Mouse (Mus musculus) embryonic facial prominence, embryonic 14.5 days (tissue): ENCODE results near the gene Glis3. TPM values are rescaled to one million over a fixed set of nuclear protein-coding genes. Genes with fewer than 3 reads are reported as not detected.

Experiments
- ATAC-seq: fragments of 200-750 bp; cut with Nextera tagmentation; 2 replicates; pipeline ENCODE4 v1.8.0; 2017; ENCODE audit warnings: low read depth, moderate number of reproducible peaks, moderate TSS enrichment
- DNase-seq: peaks from one replicate; pipeline ENCODE4 v3.0.0-alpha.2; 2015; ENCODE audit warnings: low spot score
- H3K27ac ChIP-seq: fragments of 300-500 bp; sonication (generic); replicated peaks from 2 replicates; pipeline ENCODE4 v1.5.1; 2014; ENCODE audit warnings: low read depth, mild to moderate bottlenecking, low read length, moderate library complexity
- H3K27me3 ChIP-seq: fragments of 300-500 bp; sonication (generic); replicated peaks from 2 replicates; pipeline ENCODE4 v1.6.1; 2014; ENCODE audit warnings: low read length; ENCODE audit not compliant: control insufficient read depth, insufficient read depth
- H3K36me3 ChIP-seq: fragments of 300-500 bp; sonication (generic); 2 replicates; pipeline ENCODE4 v1.6.1; 2014; ENCODE audit warnings: low read length, mixed read lengths; ENCODE audit not compliant: control insufficient read depth, insufficient read depth
- H3K4me1 ChIP-seq: fragments of 300-500 bp; sonication (generic); 2 replicates; pipeline ENCODE4 v1.6.1; 2014; ENCODE audit warnings: antibody characterized with exemption, low read length; ENCODE audit not compliant: control insufficient read depth, insufficient read depth
- H3K4me2 ChIP-seq: fragments of 300-500 bp; sonication (generic); 2 replicates; pipeline ENCODE4 v1.6.1; 2014; ENCODE audit warnings: low read depth, mild to moderate bottlenecking, low read length, moderate library complexity, mixed read lengths
- H3K4me3 ChIP-seq: fragments of 300-500 bp; sonication (generic); 2 replicates; pipeline ENCODE4 v1.5.1; 2014; ENCODE audit warnings: low read depth, mild to moderate bottlenecking, low read length
- H3K9ac ChIP-seq: fragments of 300-500 bp; sonication (generic); 2 replicates; pipeline ENCODE4 v1.6.1; 2014; ENCODE audit warnings: low read depth, mild to moderate bottlenecking, low read length, moderate library complexity, mixed read lengths
- H3K9me3 ChIP-seq: fragments of 300-500 bp; sonication (generic); 2 replicates; pipeline ENCODE4 v1.6.1; 2016; ENCODE audit warnings: low read length; ENCODE audit not compliant: control insufficient read depth
- WGBS: fragments of 180-500 bp; shearing (Covaris S2); extraction: QIAGEN DNeasy Blood & Tissue Kit; methylation state at CpG from one replicate; pipeline ENCODE4 v1.1.7; 2014; 5-methylcytosine and 5-hydroxymethylcytosine counted together
- polyA plus RNA-seq: library from polyadenylated mRNA; unstranded; fragments of >200 nt; fragmentation: Nextera tagmentation; extraction: Ambion mirVana; gene quantifications from 2 replicates; pipeline ENCODE4 v1.2.1, GENCODE M21; 2014

The Glis3 gene
- polyA plus RNA-seq, 1 experiment from 2014 or later: 6.0 TPM

- no peaks in the 10 kb centered on the region for H3K9me3 ChIP-seq
- no peak overlapping the region for H3K27ac ChIP-seq
- DNase-seq (no peak), ATAC-seq (no peak)
- no peaks in the 10 kb centered on the region for H3K27me3 ChIP-seq
- 60% methylated on average over 10 of the region's 10 CpGs for WGBS
- H3K9ac ChIP-seq: no peak overlapping the region
- no peak overlapping the region for H3K4me2 ChIP-seq
- no peaks in the 10 kb centered on the region for H3K4me1 ChIP-seq
- H3K4me3 ChIP-seq: no peak overlapping the region
- no peaks in the 10 kb centered on the region; the same call in 1 of the 2 replicates for H3K36me3 ChIP-seq
Observed at GRCm38 (mm10) chr19:28663148-28663547, 16.7 kb downstream of the Glis3 start.

GRCm38 (mm10) chr19:28662474-28662873, 17.4 kb downstream of the Glis3 start:
- Histone ChIP-seq H3K9ac (no peak overlapping the region), H3K27ac (no peak overlapping the region), H3K36me3 (no peaks in the 10 kb centered on the region; the same call in 1 of the 2 replicates), H3K4me3 (no peak overlapping the region), H3K27me3 (no peaks in the 10 kb centered on the region), H3K4me2 (peak overlapping the region; percentile 23; the same call in 1 of the 2 replicates), H3K4me1 (no peaks in the 10 kb centered on the region), H3K9me3 (no peaks in the 10 kb centered on the region)
- DNase-seq (no peak), ATAC-seq (no peak)
- 57% methylated on average over 8 of the region's 8 CpGs for WGBS

GRCm38 (mm10) chr19:28660912-28661311, 19.0 kb downstream of the Glis3 start:
- H3K4me2 ChIP-seq: no peak overlapping the region
- no peak overlapping the region for H3K27ac ChIP-seq
- ATAC-seq (no peak), DNase-seq (no peak)
- no peak overlapping the region for H3K4me3 ChIP-seq
- H3K36me3 ChIP-seq: no peaks in the 10 kb centered on the region; the same call in 1 of the 2 replicates
- H3K27me3 ChIP-seq: no peaks in the 10 kb centered on the region
- no peak overlapping the region for H3K9ac ChIP-seq
- H3K9me3 ChIP-seq: no peaks in the 10 kb centered on the region
- no peaks in the 10 kb centered on the region for H3K4me1 ChIP-seq
- WGBS: 88% methylated on average over 7 of the region's 7 CpGs

- H3K4me1 ChIP-seq: no peaks in the 10 kb centered on the region
- H3K36me3 ChIP-seq: 0 out of 2 replicates have a peak, but pooled peaks cover 2% of the 10 kb centered on the region
- no peak overlapping the region for H3K9ac ChIP-seq
- WGBS: 73% methylated on average over 5 of the region's 5 CpGs
- no peak overlapping the region for H3K4me2 ChIP-seq
- H3K4me3 ChIP-seq: no peak overlapping the region
- no peak for ATAC-seq
- DNase-seq: no peak
- H3K9me3 ChIP-seq: no peaks in the 10 kb centered on the region
- no peak overlapping the region for H3K27ac ChIP-seq
- no peaks in the 10 kb centered on the region for H3K27me3 ChIP-seq
Observed at GRCm38 (mm10) chr19:28657686-28658195, 22.1 kb downstream of the Glis3 start.

GRCm38 (mm10) chr19:28656882-28657281, 23.0 kb downstream of the Glis3 start:
- Histone ChIP-seq H3K4me1 (no peaks in the 10 kb centered on the region), H3K27me3 (no peaks in the 10 kb centered on the region), H3K9ac (no peak overlapping the region), H3K36me3 (0 out of 2 replicates have a peak, but pooled peaks cover 2% of the 10 kb centered on the region), H3K9me3 (no peaks in the 10 kb centered on the region), H3K4me2 (no peak overlapping the region), H3K27ac (no peak overlapping the region), H3K4me3 (no peak overlapping the region)
- no peak for DNase-seq
- no peak for ATAC-seq
- WGBS: 73% methylated on average over 6 of the region's 6 CpGs

GRCm38 (mm10) chr19:28655166-28655565, 24.7 kb downstream of the Glis3 start:
- Histone ChIP-seq H3K27me3 (no peaks in the 10 kb centered on the region), H3K36me3 (0 out of 2 replicates have a peak, but pooled peaks cover 2% of the 10 kb centered on the region), H3K27ac (no peak overlapping the region), H3K9ac (no peak overlapping the region), H3K4me2 (no peak overlapping the region), H3K4me3 (no peak overlapping the region), H3K4me1 (no peaks in the 10 kb centered on the region), H3K9me3 (no peaks in the 10 kb centered on the region)
- no peak for DNase-seq
- no peak for ATAC-seq
- WGBS: 57% methylated on average over 7 of the region's 7 CpGs

GRCm38 (mm10) chr19:28650836-28651235, 29.0 kb downstream of the Glis3 start:
- no peaks in the 10 kb centered on the region for H3K27me3 ChIP-seq
- no peaks in the 10 kb centered on the region for H3K4me1 ChIP-seq
- no peaks in the 10 kb centered on the region for H3K9me3 ChIP-seq
- ATAC-seq (no peak), DNase-seq (no peak)
- 0 out of 2 replicates have a peak, but pooled peaks cover 2% of the 10 kb centered on the region for H3K36me3 ChIP-seq
- WGBS: 92% methylated on average over 5 of the region's 5 CpGs
- H3K4me3 ChIP-seq: no peak overlapping the region
- H3K4me2 ChIP-seq: no peak overlapping the region
- H3K9ac ChIP-seq: no peak overlapping the region
- H3K27ac ChIP-seq: no peak overlapping the region

GRCm38 (mm10) chr19:28649489-28649888, 30.4 kb downstream of the Glis3 start:
- H3K9me3 ChIP-seq: no peaks in the 10 kb centered on the region
- H3K27me3 ChIP-seq: no peaks in the 10 kb centered on the region
- H3K4me3 ChIP-seq: no peak overlapping the region
- DNase-seq: no peak
- no peak overlapping the region for H3K27ac ChIP-seq
- H3K4me2 ChIP-seq: no peak overlapping the region
- H3K9ac ChIP-seq: no peak overlapping the region
- no peaks in the 10 kb centered on the region for H3K4me1 ChIP-seq
- 67% methylated on average over 5 of the region's 5 CpGs for WGBS
- no peak for ATAC-seq
- 0 out of 2 replicates have a peak, but pooled peaks cover 2% of the 10 kb centered on the region for H3K36me3 ChIP-seq

- Histone ChIP-seq H3K4me2 (no peak overlapping the region), H3K27me3 (no peaks in the 10 kb centered on the region), H3K27ac (no peak overlapping the region), H3K4me3 (no peak overlapping the region), H3K9ac (no peak overlapping the region), H3K36me3 (0 out of 2 replicates have a peak, but pooled peaks cover 2% of the 10 kb centered on the region), H3K9me3 (no peaks in the 10 kb centered on the region), H3K4me1 (no peaks in the 10 kb centered on the region)
- DNase-seq: no peak
- ATAC-seq: 0 out of 2 replicates have a peak, but pooled peaks have one; percentile 44
- WGBS: 46% methylated on average over 4 of the region's 4 CpGs
Observed at GRCm38 (mm10) chr19:28648881-28649280, 31.0 kb downstream of the Glis3 start.
